Mouse (Mus musculus): ENCODE measurements around the gene Tanc2. TPM values are rescaled to one million over a fixed set of nuclear protein-coding genes. Genes with fewer than 3 reads are reported as not detected.

The Tanc2 gene
- polyA plus RNA-seq, 1 experiment = 52.1 TPM

GRCm38 (mm10) chr11:105928171-105928570 is 338.4 kb downstream of the Tanc2 start:
- no peak for DNase-seq (ENCODE audit: low read depth)
- no peak for TF ChIP-seq POLR2A (IDR thresholded peaks at IDR 0.05; ENCODE audit: borderline replicate concordance, extremely low read depth, insufficient read depth, insufficient read length, poor library complexity, severe bottlenecking)
- TF ChIP-seq CTCF (IDR thresholded peaks at IDR 0.05; ENCODE audit: borderline replicate concordance, extremely low read depth, insufficient read depth, insufficient read length) = no peak

- DNase-seq (ENCODE audit: low read depth) = no peak
- TF ChIP-seq POLR2A (IDR thresholded peaks at IDR 0.05; ENCODE audit: borderline replicate concordance, extremely low read depth, insufficient read depth, insufficient read length, poor library complexity, severe bottlenecking) = no peak
- TF ChIP-seq CTCF (IDR thresholded peaks at IDR 0.05; ENCODE audit: borderline replicate concordance, extremely low read depth, insufficient read depth, insufficient read length) = no peak
Observed at GRCm38 (mm10) chr11:105931380-105931779, 341.6 kb downstream of the Tanc2 start.

- TF ChIP-seq CTCF (IDR thresholded peaks at IDR 0.05; ENCODE audit: borderline replicate concordance, extremely low read depth, insufficient read depth, insufficient read length) (no peak), POLR2A (IDR thresholded peaks at IDR 0.05; ENCODE audit: borderline replicate concordance, extremely low read depth, insufficient read depth, insufficient read length, poor library complexity, severe bottlenecking) (no peak)
- no peak for DNase-seq (ENCODE audit: low read depth)
Observed at GRCm38 (mm10) chr11:105933746-105934145, 344.0 kb downstream of the Tanc2 start.

- no peak for TF ChIP-seq CTCF (IDR thresholded peaks at IDR 0.05; ENCODE audit: borderline replicate concordance, extremely low read depth, insufficient read depth, insufficient read length)
- TF ChIP-seq POLR2A (IDR thresholded peaks at IDR 0.05; ENCODE audit: borderline replicate concordance, extremely low read depth, insufficient read depth, insufficient read length, poor library complexity, severe bottlenecking) = no peak
- no peak for DNase-seq (ENCODE audit: low read depth)
Observed at GRCm38 (mm10) chr11:105934303-105934711, 344.5 kb downstream of the Tanc2 start.

- peak; percentile 28 for DNase-seq (ENCODE audit: low read depth)
- TF ChIP-seq POLR2A (IDR thresholded peaks at IDR 0.05; ENCODE audit: borderline replicate concordance, extremely low read depth, insufficient read depth, insufficient read length, poor library complexity, severe bottlenecking) (no peak), CTCF (IDR thresholded peaks at IDR 0.05; ENCODE audit: borderline replicate concordance, extremely low read depth, insufficient read depth, insufficient read length) (no peak)
Observed at GRCm38 (mm10) chr11:105934816-105935215, 345.0 kb downstream of the Tanc2 start.

GRCm38 (mm10) chr11:105935496-105935895 is 345.7 kb downstream of the Tanc2 start:
- TF ChIP-seq CTCF (IDR thresholded peaks at IDR 0.05; ENCODE audit: borderline replicate concordance, extremely low read depth, insufficient read depth, insufficient read length) (no peak), POLR2A (IDR thresholded peaks at IDR 0.05; ENCODE audit: borderline replicate concordance, extremely low read depth, insufficient read depth, insufficient read length, poor library complexity, severe bottlenecking) (no peak)
- DNase-seq (ENCODE audit: low read depth) = no peak

GRCm38 (mm10) chr11:105936200-105936599 is 346.4 kb downstream of the Tanc2 start:
- DNase-seq (ENCODE audit: low read depth) = no peak
- no peak for TF ChIP-seq CTCF (IDR thresholded peaks at IDR 0.05; ENCODE audit: borderline replicate concordance, extremely low read depth, insufficient read depth, insufficient read length)
- TF ChIP-seq POLR2A (IDR thresholded peaks at IDR 0.05; ENCODE audit: borderline replicate concordance, extremely low read depth, insufficient read depth, insufficient read length, poor library complexity, severe bottlenecking) = no peak

- no peak for TF ChIP-seq POLR2A (IDR thresholded peaks at IDR 0.05; ENCODE audit: borderline replicate concordance, extremely low read depth, insufficient read depth, insufficient read length, poor library complexity, severe bottlenecking)
- no peak for TF ChIP-seq CTCF (IDR thresholded peaks at IDR 0.05; ENCODE audit: borderline replicate concordance, extremely low read depth, insufficient read depth, insufficient read length)
- DNase-seq (ENCODE audit: low read depth) = no peak
Observed at GRCm38 (mm10) chr11:105936974-105937373, 347.2 kb downstream of the Tanc2 start.

- peak; percentile 47 for DNase-seq (ENCODE audit: low read depth)
- TF ChIP-seq CTCF (IDR thresholded peaks at IDR 0.05; ENCODE audit: borderline replicate concordance, extremely low read depth, insufficient read depth, insufficient read length) (no peak), POLR2A (IDR thresholded peaks at IDR 0.05; ENCODE audit: borderline replicate concordance, extremely low read depth, insufficient read depth, insufficient read length, poor library complexity, severe bottlenecking) (no peak)
Observed at GRCm38 (mm10) chr11:105938771-105939170, 349.0 kb downstream of the Tanc2 start.

- TF ChIP-seq POLR2A (IDR thresholded peaks at IDR 0.05; ENCODE audit: borderline replicate concordance, extremely low read depth, insufficient read depth, insufficient read length, poor library complexity, severe bottlenecking) (no peak), CTCF (IDR thresholded peaks at IDR 0.05; ENCODE audit: borderline replicate concordance, extremely low read depth, insufficient read depth, insufficient read length) (no peak)
- no peak for DNase-seq (ENCODE audit: low read depth)
Observed at GRCm38 (mm10) chr11:105941973-105942372, 352.2 kb downstream of the Tanc2 start.

- peak; percentile 49 for DNase-seq (ENCODE audit: low read depth)
- no peak for TF ChIP-seq POLR2A (IDR thresholded peaks at IDR 0.05; ENCODE audit: borderline replicate concordance, extremely low read depth, insufficient read depth, insufficient read length, poor library complexity, severe bottlenecking)
- no peak for TF ChIP-seq CTCF (IDR thresholded peaks at IDR 0.05; ENCODE audit: borderline replicate concordance, extremely low read depth, insufficient read depth, insufficient read length)
Observed at GRCm38 (mm10) chr11:105943133-105944102, 353.6 kb downstream of the Tanc2 start.

Measured in brain, embryonic 14.5 days (tissue).